Mouse (Mus musculus): ENCODE measurements around the gene Ppp2r3a.

Gene Ppp2r3a

DNA sequence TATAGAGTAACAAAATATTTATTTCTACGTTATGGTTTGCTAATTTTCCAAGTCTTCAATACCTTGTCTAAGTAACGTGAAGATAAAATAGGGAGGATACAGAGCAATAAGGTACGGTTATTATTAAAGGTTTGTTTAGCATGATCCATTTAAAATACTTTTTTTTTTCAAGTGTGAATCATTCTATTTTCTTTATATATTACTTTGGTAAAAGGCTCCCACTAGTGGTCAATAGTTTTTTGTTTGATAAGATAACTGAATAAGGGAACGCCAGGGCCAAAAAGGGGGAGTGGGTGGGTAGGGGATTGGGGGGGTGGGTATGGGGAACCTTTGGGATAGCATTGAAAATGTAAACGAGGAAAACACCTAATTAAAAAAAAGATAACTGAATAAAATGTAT is 98.7 kb downstream of the Ppp2r3a start:
- no peak for DNase-seq (ENCODE audit: low spot score)

GRCm38 (mm10) chr9:101143635-101144034 is 108.0 kb downstream of the Ppp2r3a start:
- DNase-seq (ENCODE audit: low spot score), result no peak

GRCm38 (mm10) chr9:101114182-101114884 is 137.3 kb downstream of the Ppp2r3a start:
- DNase-seq (ENCODE audit: low spot score), result no peak

DNA sequence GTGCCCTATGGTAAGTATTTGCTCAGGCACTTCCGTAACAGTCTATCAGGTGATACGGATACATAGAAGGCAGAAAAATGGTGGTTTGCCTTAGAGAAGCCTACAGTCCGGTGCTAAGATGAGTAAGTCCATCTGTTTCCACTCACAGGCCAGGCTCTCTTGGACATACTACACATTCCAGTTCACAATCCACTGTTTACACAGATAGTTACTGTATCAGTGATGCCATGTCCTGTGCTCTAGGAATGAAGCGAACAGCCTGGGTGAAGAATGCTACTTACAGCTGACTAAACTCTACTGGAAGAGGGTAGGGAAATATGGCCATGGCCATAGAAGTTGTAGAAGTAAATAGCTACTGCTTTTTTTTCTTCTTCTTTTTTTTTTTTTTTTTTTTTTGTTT is 138.3 kb downstream of the Ppp2r3a start:
- DNase-seq (ENCODE audit: low spot score), result no peak

DNA sequence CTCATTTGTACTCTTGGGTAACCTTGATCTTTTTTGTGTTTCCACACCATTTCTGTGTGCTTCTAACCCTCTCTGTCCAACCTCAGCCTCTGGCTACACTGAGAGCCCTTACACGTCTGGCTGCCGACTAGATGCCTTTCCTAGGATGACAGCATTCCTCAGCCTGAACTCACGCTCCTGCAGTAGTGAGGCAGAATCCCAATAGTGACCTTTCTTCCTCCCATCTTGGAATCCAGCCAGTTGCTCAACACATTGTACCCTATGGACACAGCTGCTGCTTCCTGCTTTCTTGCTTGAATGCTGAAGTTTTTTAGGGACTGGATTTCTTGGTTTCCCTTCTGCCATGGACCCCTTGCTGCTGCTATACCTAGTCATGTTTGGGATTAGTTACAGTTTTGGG is 141.6 kb downstream of the Ppp2r3a start:
- no peak for DNase-seq (ENCODE audit: low spot score)

GRCm38 (mm10) chr9:101107386-101107785 is 144.2 kb downstream of the Ppp2r3a start:
- no peak for DNase-seq (ENCODE audit: low spot score)

GRCm38 (mm10) chr9:101105735-101106134 is 145.9 kb downstream of the Ppp2r3a start:
- DNase-seq (ENCODE audit: low spot score), result no peak

- DNase-seq (ENCODE audit: low spot score), result no peak
Measured at GRCm38 (mm10) chr9:101104931-101105330, 146.7 kb downstream of the Ppp2r3a start.

DNA sequence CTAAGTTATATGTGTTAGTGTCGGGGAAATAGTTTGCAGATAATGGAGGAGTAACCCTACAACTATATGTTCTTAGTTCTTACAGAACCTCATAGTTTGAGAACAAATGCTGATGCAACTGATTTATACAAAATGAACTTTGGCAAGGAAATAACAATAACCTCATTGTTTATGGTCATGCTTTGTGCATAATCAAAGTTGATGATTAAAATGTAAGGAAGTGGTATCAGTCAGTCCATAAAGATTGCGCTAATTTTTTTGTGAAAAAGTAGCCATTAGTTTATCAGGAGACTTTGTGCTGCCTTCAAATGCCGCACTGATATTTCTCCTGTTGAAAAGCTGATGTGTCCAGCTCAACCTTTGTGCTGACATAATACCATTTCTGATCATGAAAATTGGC is 149.3 kb downstream of the Ppp2r3a start:
- no peak for DNase-seq (ENCODE audit: low spot score)

GRCm38 (mm10) chr9:101101547-101101946 is 150.0 kb downstream of the Ppp2r3a start:
- no peak for DNase-seq (ENCODE audit: low spot score)

DNA sequence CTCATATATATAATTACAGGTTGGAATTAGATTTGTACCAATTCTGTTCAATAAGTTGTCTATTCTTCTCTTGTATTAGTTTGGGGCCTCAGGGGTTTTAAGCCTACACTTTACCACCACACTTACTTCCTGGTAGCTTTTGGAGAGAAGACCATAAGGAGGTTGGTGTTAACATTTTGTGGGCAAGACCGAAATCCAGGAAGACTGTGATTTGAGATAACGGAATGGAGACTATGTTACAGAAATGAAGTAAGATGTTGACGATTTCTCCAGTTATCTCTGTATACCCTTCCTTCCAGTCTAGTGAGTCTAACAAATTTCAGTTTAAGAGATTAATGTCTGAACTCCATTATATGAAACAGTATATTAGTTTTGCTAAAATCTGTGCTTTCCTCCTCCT is 151.4 kb downstream of the Ppp2r3a start:
- no peak for DNase-seq (ENCODE audit: low spot score)

DNA sequence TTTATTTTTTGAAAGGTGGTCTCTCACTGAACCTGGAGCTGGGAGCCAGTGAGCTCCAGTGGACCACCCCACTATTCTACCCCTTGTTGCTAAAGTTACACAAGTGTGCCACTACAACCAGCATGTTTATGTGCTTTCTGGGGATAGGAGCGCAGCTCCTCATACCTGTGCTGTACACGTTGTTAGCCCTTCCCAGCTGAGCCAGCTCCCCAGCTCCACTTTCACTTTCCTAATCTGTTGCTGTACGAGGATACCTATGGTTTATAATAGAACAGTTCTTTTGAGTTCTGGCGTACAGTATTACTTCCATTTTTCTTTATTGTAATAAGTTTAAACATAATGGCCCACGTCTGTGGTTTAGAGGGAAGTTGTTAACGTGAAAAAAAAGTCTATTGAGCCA is 152.2 kb downstream of the Ppp2r3a start:
- DNase-seq (ENCODE audit: low spot score), result no peak

DNA sequence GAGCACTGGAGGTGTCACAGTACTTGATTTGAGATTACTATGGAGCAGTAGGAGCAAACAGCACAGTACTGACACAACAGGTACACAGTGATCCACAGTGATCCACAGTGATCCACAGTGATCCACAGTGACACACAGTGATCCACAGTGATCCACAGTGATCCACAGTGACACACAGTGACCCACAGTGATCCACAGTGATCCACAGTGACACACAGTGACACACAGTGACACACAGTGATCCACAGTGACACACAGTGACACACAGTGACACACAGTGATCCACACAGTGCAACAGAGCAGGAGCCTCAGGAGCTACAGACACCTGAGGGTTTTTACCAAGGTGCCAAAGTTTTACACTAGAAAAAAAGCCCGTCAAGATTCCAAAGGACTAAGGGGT is 154.1 kb downstream of the Ppp2r3a start:
- no peak for DNase-seq (ENCODE audit: low spot score)

- no peak for DNase-seq (ENCODE audit: low spot score)
Measured at GRCm38 (mm10) chr9:101096461-101096860, 155.1 kb downstream of the Ppp2r3a start.

DNA sequence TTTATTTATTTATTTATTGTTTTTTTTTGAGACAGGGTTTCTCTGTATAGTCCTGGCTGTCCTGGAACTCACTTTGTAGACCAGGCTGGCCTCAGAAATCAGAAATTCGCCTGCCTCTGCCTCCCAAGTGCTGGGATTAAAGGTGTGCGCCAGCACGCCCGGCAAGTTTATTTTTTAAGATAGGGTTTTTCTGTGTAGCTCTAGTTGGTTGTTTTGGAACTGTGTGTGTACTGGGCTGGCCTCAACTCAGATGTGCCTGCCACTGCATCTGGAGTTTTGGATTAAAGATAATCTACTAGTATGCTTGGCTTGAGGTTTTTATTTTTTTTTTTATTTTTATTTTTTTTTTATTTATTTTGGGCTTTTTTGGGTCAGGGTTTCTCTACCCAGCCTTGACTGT is 156.2 kb downstream of the Ppp2r3a start:
- DNase-seq (ENCODE audit: low spot score), result no peak

GRCm38 (mm10) chr9:101083728-101084127 is 167.9 kb downstream of the Ppp2r3a start:
- no peak for DNase-seq (ENCODE audit: low spot score)

GRCm38 (mm10) chr9:101080046-101080685 is 171.4 kb downstream of the Ppp2r3a start:
- DNase-seq (ENCODE audit: low spot score), result no peak

- no peak for DNase-seq (ENCODE audit: low spot score)
Measured at GRCm38 (mm10) chr9:101078579-101078978, 173.0 kb downstream of the Ppp2r3a start.

DNA sequence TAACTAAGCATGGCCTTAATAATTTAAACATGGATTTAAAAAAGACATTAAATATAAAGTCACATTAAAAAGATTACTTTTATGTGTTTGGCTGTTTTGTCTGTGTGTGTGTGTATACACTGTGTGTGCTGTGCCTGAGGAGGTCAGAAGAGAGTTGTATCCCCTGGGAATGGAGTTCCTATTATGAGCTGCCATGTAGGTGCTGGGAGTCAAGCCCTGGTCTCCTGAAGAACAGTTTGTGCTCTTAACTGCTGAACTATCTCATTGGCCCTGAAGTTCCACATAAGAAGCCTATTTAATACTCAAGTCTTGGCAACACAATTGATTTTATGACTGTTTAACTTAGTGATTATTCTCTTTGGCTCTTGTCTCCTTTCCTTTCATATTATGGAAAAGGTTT is 174.1 kb downstream of the Ppp2r3a start:
- no peak for DNase-seq (ENCODE audit: low spot score)

- DNase-seq (ENCODE audit: low spot score), result no peak
Measured at GRCm38 (mm10) chr9:101076095-101076875, 175.3 kb downstream of the Ppp2r3a start.

DNA sequence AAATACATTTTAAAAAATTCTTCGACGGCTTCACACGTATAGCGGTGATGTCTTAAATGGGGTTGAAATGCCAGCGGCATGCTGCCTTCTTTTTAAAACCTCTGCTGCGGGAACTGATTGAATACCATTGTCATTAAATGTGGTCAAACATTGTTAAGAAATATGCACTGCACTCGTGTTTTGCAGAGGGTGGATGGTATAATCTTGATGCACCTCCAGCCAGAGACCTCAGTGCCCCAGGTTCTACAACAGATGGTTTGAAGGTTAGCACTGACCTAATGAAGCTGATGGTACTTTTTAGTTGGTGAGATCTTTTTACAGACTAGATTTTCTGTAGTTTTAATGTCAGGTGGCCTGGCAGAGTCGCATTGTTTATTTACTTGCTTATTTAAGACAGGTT is 175.9 kb downstream of the Ppp2r3a start:
- DNase-seq (ENCODE audit: low spot score), result no peak

GRCm38 (mm10) chr9:101075091-101075581 is 176.5 kb downstream of the Ppp2r3a start:
- no peak for DNase-seq (ENCODE audit: low spot score)

All from urinary bladder, postnatal 10 days (tissue).